Mouse (Mus musculus) intestine, embryonic 15.5 days (tissue): ENCODE results near the gene Pou6f1. TPM values are rescaled to one million over a fixed set of nuclear protein-coding genes. Genes with fewer than 3 reads are reported as not detected.
"Not testable (repeated sequence)": the region's sequence is repeated elsewhere in the genome, so short reads cannot be mapped to it uniquely, and the experiment has no call there.

Experiments
- ATAC-seq: fragments of 200-750 bp; cut with Nextera tagmentation; 2 replicates; pipeline ENCODE4 v1.8.0; 2017; ENCODE audit warnings: moderate TSS enrichment, moderate library complexity
- H3K27ac ChIP-seq: fragments of 300-500 bp; sonication (generic); 2 replicates; pipeline ENCODE4 v1.5.1; 2015; ENCODE audit warnings: mild to moderate bottlenecking, inconsistent platforms
- H3K27me3 ChIP-seq: fragments of 300-500 bp; sonication (generic); replicated peaks from 2 replicates; pipeline ENCODE4 v1.6.1; 2015; ENCODE audit warnings: inconsistent platforms
- H3K36me3 ChIP-seq: fragments of 300-500 bp; sonication (generic); 2 replicates; pipeline ENCODE4 v1.6.1; 2015; ENCODE audit warnings: inconsistent platforms
- H3K4me1 ChIP-seq: fragments of 300-500 bp; sonication (generic); replicated peaks from 2 replicates; pipeline ENCODE4 v1.6.1; 2015; ENCODE audit warnings: inconsistent platforms
- H3K4me2 ChIP-seq: fragments of 300-500 bp; sonication (generic); replicated peaks from 2 replicates; pipeline ENCODE4 v1.6.1; 2015; ENCODE audit warnings: mild to moderate bottlenecking, inconsistent platforms
- H3K4me3 ChIP-seq: fragments of 300-500 bp; sonication (generic); replicated peaks from 2 replicates; pipeline ENCODE4 v1.5.1; 2015; ENCODE audit warnings: inconsistent platforms
- H3K9ac ChIP-seq: fragments of 300-500 bp; sonication (generic); 2 replicates; pipeline ENCODE4 v1.6.1; 2015; ENCODE audit warnings: inconsistent platforms
- H3K9me3 ChIP-seq: fragments of 300-500 bp; sonication (generic); 2 replicates; pipeline ENCODE4 v1.6.1; 2016; ENCODE audit warnings: inconsistent platforms
- WGBS: fragments of 180-500 bp; shearing (Covaris S2); methylation state at CpG from one replicate; pipeline ENCODE4 v1.1.7; 2015; 5-methylcytosine and 5-hydroxymethylcytosine counted together
- polyA plus RNA-seq: library from polyadenylated mRNA; unstranded; fragments of >200 nt; fragmentation: Nextera tagmentation; extraction: Ambion mirVana; gene quantifications from 2 replicates; pipeline ENCODE4 v1.2.1, GENCODE M21; 2015

Gene Pou6f1
- polyA plus RNA-seq, 1 experiment from 2014 or later, result 4.0 TPM

- Histone ChIP-seq H3K9me3 (no peaks in the 10 kb centered on the region), H3K4me3 (peak within 1 kb of the TSS; percentile 96), H3K27ac (peak within 1 kb of the TSS; percentile 99), H3K9ac (peak within 1 kb of the TSS; percentile 92), H3K4me2 (peak within 1 kb of the TSS; percentile 90), H3K36me3 (peaks cover 6% of the 10 kb centered on the region), H3K4me1 (peaks cover 17% of the 10 kb centered on the region), H3K27me3 (no peaks in the 10 kb centered on the region)
- under 1% methylated on average over 77 of the region's 99 CpGs for WGBS
- ATAC-seq, result peak; percentile 94
These were observed 15.4 kb upstream of the Pou6f1 start, which contains the start of gene Dazap2 for GRCm38 (mm10) chr15:100614996-100615824. Gene Dazap2 (plus strand): TSS chr15:100615349.

GRCm38 (mm10) chr15:100614218-100614995, 14.6 kb upstream of the Pou6f1 start:
- no peaks in the 10 kb centered on the region for H3K27me3 ChIP-seq
- ATAC-seq, result peak; percentile 56; the same call in 1 of the 2 replicates
- H3K36me3 ChIP-seq, result peaks cover 3% of the 10 kb centered on the region
- peak overlapping the region; percentile 64 for H3K9ac ChIP-seq
- H3K4me3 ChIP-seq, result peak overlapping the region; percentile 96
- 11% methylated on average over 43 of the region's 43 CpGs for WGBS
- peak overlapping the region; percentile 77 for H3K27ac ChIP-seq
- peak overlapping the region; percentile 90 for H3K4me2 ChIP-seq
- H3K4me1 ChIP-seq, result peaks cover 17% of the 10 kb centered on the region
- no peaks in the 10 kb centered on the region for H3K9me3 ChIP-seq

- H3K4me1 ChIP-seq, result peaks cover 17% of the 10 kb centered on the region
- 9% methylated on average over 16 of the region's 16 CpGs for WGBS
- ATAC-seq, result no peak
- H3K27me3 ChIP-seq, result no peaks in the 10 kb centered on the region
- no peak overlapping the region for H3K27ac ChIP-seq
- H3K36me3 ChIP-seq, result peaks cover 3% of the 10 kb centered on the region
- H3K9me3 ChIP-seq, result no peaks in the 10 kb centered on the region
- H3K9ac ChIP-seq, result 0 out of 2 replicates have a peak overlapping the region, but pooled peaks have one; percentile 10
- peak overlapping the region; percentile 57 for H3K4me2 ChIP-seq
- H3K4me3 ChIP-seq, result peak overlapping the region; percentile 20
These were observed 13.8 kb upstream of the Pou6f1 start for GRCm38 (mm10) chr15:100613584-100613983.

- H3K4me2 ChIP-seq, result no peak overlapping the region
- peaks cover 15% of the 10 kb centered on the region for H3K4me1 ChIP-seq
- no peak overlapping the region for H3K27ac ChIP-seq
- H3K9ac ChIP-seq, result no peak overlapping the region
- no peak for ATAC-seq
- H3K4me3 ChIP-seq, result no peak overlapping the region
- WGBS, result 84% methylated on average over 2 of the region's 2 CpGs
- no peaks in the 10 kb centered on the region for H3K9me3 ChIP-seq
- no peaks in the 10 kb centered on the region for H3K27me3 ChIP-seq
- no peaks in the 10 kb centered on the region for H3K36me3 ChIP-seq
These were observed 12.6 kb upstream of the Pou6f1 start for GRCm38 (mm10) chr15:100612432-100612831.

GRCm38 (mm10) chr15:100611951-100612350, 12.2 kb upstream of the Pou6f1 start:
- Histone ChIP-seq H3K9me3 (no peaks in the 10 kb centered on the region), H3K4me1 (peaks cover 15% of the 10 kb centered on the region), H3K4me2 (no peak overlapping the region), H3K9ac (no peak overlapping the region), H3K27me3 (no peaks in the 10 kb centered on the region), H3K4me3 (no peak overlapping the region), H3K27ac (no peak overlapping the region), H3K36me3 (no peaks in the 10 kb centered on the region)
- no peak for ATAC-seq
- WGBS, result 77% methylated on average over 7 of the region's 7 CpGs

- H3K4me3 ChIP-seq, H3K27me3 ChIP-seq, H3K4me1 ChIP-seq, H3K36me3 ChIP-seq, ATAC-seq, H3K9me3 ChIP-seq, H3K27ac ChIP-seq, H3K9ac ChIP-seq, H3K4me2 ChIP-seq: not testable (repeated sequence)
- WGBS, result 89% methylated on average over 8 of the region's 8 CpGs
These were observed 6.9 kb upstream of the Pou6f1 start for GRCm38 (mm10) chr15:100606677-100607076.

- no peaks in the 10 kb centered on the region; the same call in none of the 2 replicates for H3K27me3 ChIP-seq
- ATAC-seq, result no peak
- H3K4me1 ChIP-seq, result peaks cover 10% of the 10 kb centered on the region; the same call in 1 of the 2 replicates
- H3K4me3 ChIP-seq, result no peak overlapping the region
- H3K9ac ChIP-seq, result no peak overlapping the region
- 66% methylated on average over 3 of the region's 3 CpGs for WGBS
- no peaks in the 10 kb centered on the region for H3K36me3 ChIP-seq
- H3K9me3 ChIP-seq, result no peaks in the 10 kb centered on the region
- H3K4me2 ChIP-seq, result no peak overlapping the region
- H3K27ac ChIP-seq, result no peak overlapping the region
These were observed 1.9 kb upstream of the Pou6f1 start for GRCm38 (mm10) chr15:100601669-100602068.

GRCm38 (mm10) chr15:100600696-100601272, 1.0 kb upstream of the Pou6f1 start:
- peak overlapping the region; percentile 78 for H3K4me3 ChIP-seq
- H3K4me2 ChIP-seq, result peak overlapping the region; percentile 98
- H3K27me3 ChIP-seq, result no peaks in the 10 kb centered on the region; the same call in none of the 2 replicates
- H3K9me3 ChIP-seq, result no peaks in the 10 kb centered on the region
- H3K4me1 ChIP-seq, result peaks cover 10% of the 10 kb centered on the region; the same call in 1 of the 2 replicates
- WGBS, result 33% methylated on average over 21 of the region's 21 CpGs
- H3K9ac ChIP-seq, result no peak overlapping the region
- no peaks in the 10 kb centered on the region for H3K36me3 ChIP-seq
- H3K27ac ChIP-seq, result no peak overlapping the region
- ATAC-seq, result no peak

GRCm38 (mm10) chr15:100600047-100600695, 387 bp upstream of the Pou6f1 start:
- 1% methylated on average over 35 of the region's 35 CpGs for WGBS
- peak; percentile 73 for ATAC-seq
- Histone ChIP-seq H3K36me3 (no peaks in the 10 kb centered on the region), H3K27ac (no peak overlapping the region), H3K4me1 (peaks cover 10% of the 10 kb centered on the region; the same call in 1 of the 2 replicates), H3K27me3 (no peaks in the 10 kb centered on the region; the same call in none of the 2 replicates), H3K4me3 (peak overlapping the region; percentile 78), H3K9me3 (no peaks in the 10 kb centered on the region), H3K4me2 (peak overlapping the region; percentile 98), H3K9ac (peak overlapping the region; percentile 75)

- ATAC-seq, result no peak
- Histone ChIP-seq H3K9me3 (no peaks in the 10 kb centered on the region), H3K9ac (peak overlapping the region; percentile 75), H3K27ac (no peak overlapping the region), H3K4me1 (peaks cover 4% of the 10 kb centered on the region; the same call in 1 of the 2 replicates), H3K4me2 (peak overlapping the region; percentile 98), H3K4me3 (peak overlapping the region; percentile 78), H3K27me3 (no peaks in the 10 kb centered on the region; the same call in none of the 2 replicates), H3K36me3 (no peaks in the 10 kb centered on the region)
- WGBS, result 1% methylated on average over 12 of the region's 12 CpGs
These were observed 905 bp downstream of the Pou6f1 start for GRCm38 (mm10) chr15:100598883-100599275.

GRCm38 (mm10) chr15:100598287-100598882, 1.4 kb downstream of the Pou6f1 start:
- Histone ChIP-seq H3K27ac (no peak overlapping the region), H3K4me2 (peak overlapping the region; percentile 98), H3K27me3 (no peaks in the 10 kb centered on the region; the same call in none of the 2 replicates), H3K9ac (no peak overlapping the region), H3K9me3 (no peaks in the 10 kb centered on the region), H3K4me3 (peak overlapping the region; percentile 78), H3K36me3 (no peaks in the 10 kb centered on the region), H3K4me1 (peaks cover 4% of the 10 kb centered on the region; the same call in 1 of the 2 replicates)
- WGBS, result 19% methylated on average over 9 of the region's 9 CpGs
- no peak for ATAC-seq
